Mouse (Mus musculus): ENCODE data around the gene Cdc42bpg. TPM values are rescaled to one million over a fixed set of nuclear protein-coding genes. Genes with fewer than 3 reads are reported as not detected.
"Not testable (repeated sequence)": the region's sequence is repeated elsewhere in the genome, so short reads cannot be mapped to it uniquely, and the experiment has no call there.

The Cdc42bpg gene
- polyA plus RNA-seq, 1 experiment from 2014 or later: 0.40 TPM

DNA sequence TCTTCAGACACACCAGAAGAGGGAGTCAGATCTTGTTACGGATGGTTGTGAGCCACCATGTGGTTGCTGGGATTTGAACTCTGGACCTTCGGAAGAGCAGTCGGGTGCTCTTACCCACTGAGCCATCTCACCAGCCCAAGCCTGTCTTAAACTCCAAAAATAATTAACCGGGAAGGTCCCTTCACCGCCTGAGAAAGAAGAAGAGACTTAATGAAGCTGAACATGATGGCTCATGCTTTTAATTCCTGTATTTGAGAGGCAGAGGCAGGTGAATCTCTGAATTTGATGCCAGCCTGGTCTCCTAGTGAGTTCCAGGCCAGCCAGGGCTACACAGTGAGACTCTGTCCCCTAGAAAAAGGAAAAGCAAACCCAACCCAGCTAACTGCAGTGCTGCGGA, 15.5 kb upstream of the Cdc42bpg start:
- H3K9ac ChIP-seq; H3K27ac ChIP-seq; ATAC-seq (replicated peaks); H3K4me1 ChIP-seq; H3K27me3 ChIP-seq (replicated peaks); H3K4me3 ChIP-seq; H3K9me3 ChIP-seq; H3K4me2 ChIP-seq: not testable (repeated sequence)
- 89% methylated on average over 6 of the region's 6 CpGs for WGBS
- H3K36me3 ChIP-seq (replicated peaks): peaks cover 16% of the 10 kb centered on the region; the same call in 1 of the 2 replicates

DNA sequence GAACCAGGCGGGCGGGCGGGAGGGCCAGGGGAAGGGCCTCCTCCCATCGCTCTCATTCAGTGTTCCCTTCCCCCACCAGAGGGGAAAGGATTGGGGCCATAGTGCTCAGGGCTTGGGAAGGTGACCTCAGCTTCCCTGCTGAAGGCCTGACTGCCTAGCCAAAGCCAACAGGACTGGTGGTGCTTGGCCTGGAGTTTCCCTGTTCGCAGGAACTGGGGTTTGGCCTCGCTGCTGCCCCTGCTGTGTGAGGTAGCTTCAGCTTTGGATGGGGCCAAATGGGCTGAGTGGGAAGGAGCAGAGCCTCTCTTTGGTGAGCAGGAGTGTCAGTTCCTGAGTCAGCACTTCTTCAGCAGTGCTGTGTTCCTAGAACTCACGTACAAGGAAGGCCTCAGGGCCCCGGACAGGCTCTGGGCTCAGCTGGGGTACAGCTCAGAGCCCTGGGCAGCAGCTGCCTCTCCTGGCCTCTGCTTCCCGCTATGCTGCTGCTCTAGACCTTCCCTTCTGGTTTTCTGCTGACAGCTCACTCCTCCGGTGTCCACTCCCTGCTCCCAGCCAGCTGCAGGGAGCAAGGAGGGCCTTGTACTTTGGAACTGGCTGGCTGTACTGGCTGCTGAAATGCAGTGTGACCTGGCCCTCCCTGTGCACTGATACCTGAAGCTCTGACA, 15.0 kb upstream of the Cdc42bpg start:
- Histone ChIP-seq H3K36me3 (replicated peaks) (peaks cover 22% of the 10 kb centered on the region; the same call in 1 of the 2 replicates), H3K9ac (no peak overlapping the region), H3K4me3 (no peak overlapping the region), H3K27ac (no peak overlapping the region), H3K9me3 (no peaks in the 10 kb centered on the region), H3K27me3 (replicated peaks) (no peaks in the 10 kb centered on the region), H3K4me2 (no peak overlapping the region), H3K4me1 (no peaks in the 10 kb centered on the region; the same call in 1 of the 2 replicates)
- no peak for ATAC-seq (replicated peaks)
- WGBS: 77% methylated on average over 10 of the region's 10 CpGs

GRCm38 (mm10) chr19:6292262-6292661, 14.0 kb upstream of the Cdc42bpg start:
- WGBS: 92% methylated on average over 5 of the region's 5 CpGs
- Histone ChIP-seq H3K27ac (no peak overlapping the region), H3K9ac (no peak overlapping the region), H3K4me2 (no peak overlapping the region), H3K4me3 (no peak overlapping the region), H3K4me1 (no peaks in the 10 kb centered on the region), H3K9me3 (no peaks in the 10 kb centered on the region), H3K36me3 (replicated peaks) (peaks cover 22% of the 10 kb centered on the region; the same call in 1 of the 2 replicates), H3K27me3 (replicated peaks) (no peaks in the 10 kb centered on the region)
- ATAC-seq (replicated peaks): no peak

GRCm38 (mm10) chr19:6294301-6294700, 12.0 kb upstream of the Cdc42bpg start:
- no peak overlapping the region for H3K4me2 ChIP-seq
- no peak for ATAC-seq (replicated peaks)
- no peak overlapping the region for H3K9ac ChIP-seq
- H3K4me3 ChIP-seq: no peak overlapping the region
- WGBS: 95% methylated on average over 17 of the region's 17 CpGs
- no peaks in the 10 kb centered on the region for H3K9me3 ChIP-seq
- H3K27me3 ChIP-seq (replicated peaks): no peaks in the 10 kb centered on the region
- peaks cover 33% of the 10 kb centered on the region; the same call in 1 of the 2 replicates for H3K36me3 ChIP-seq (replicated peaks)
- H3K4me1 ChIP-seq: no peaks in the 10 kb centered on the region
- no peak overlapping the region for H3K27ac ChIP-seq

- Histone ChIP-seq H3K36me3 (replicated peaks) (peaks cover 34% of the 10 kb centered on the region; the same call in 1 of the 2 replicates), H3K9ac (no peak overlapping the region), H3K9me3 (no peaks in the 10 kb centered on the region), H3K4me3 (no peak overlapping the region), H3K4me2 (no peak overlapping the region), H3K27me3 (replicated peaks) (no peaks in the 10 kb centered on the region), H3K4me1 (no peaks in the 10 kb centered on the region), H3K27ac (no peak overlapping the region)
- no peak for ATAC-seq (replicated peaks)
- WGBS: 93% methylated on average over 5 of the region's 5 CpGs
Observed at GRCm38 (mm10) chr19:6296551-6297210, 9.6 kb upstream of the Cdc42bpg start.

DNA sequence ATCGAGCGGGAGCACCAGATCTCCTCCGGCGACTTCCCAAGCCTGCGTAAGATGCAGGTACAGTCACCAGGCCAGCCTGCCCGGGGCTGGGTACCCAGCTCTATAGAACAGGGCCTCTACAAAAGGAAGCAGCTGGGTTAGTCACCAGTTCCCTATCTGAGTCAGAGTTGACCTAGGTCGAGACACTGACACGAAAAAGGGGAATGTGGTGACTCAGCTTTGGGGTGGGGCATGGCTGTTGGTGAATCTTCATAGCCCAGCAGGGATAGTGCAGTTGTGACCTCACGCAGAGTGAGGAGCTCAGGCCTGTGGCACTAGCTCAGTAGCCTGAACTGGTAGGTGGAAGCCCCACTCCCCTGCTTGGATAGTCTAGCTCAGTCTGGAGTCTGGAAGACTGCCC, 8.6 kb upstream of the Cdc42bpg start:
- Histone ChIP-seq H3K4me3 (no peak overlapping the region), H3K4me2 (no peak overlapping the region), H3K9me3 (no peaks in the 10 kb centered on the region), H3K36me3 (replicated peaks) (peaks cover 34% of the 10 kb centered on the region; the same call in 1 of the 2 replicates), H3K27ac (no peak overlapping the region), H3K9ac (no peak overlapping the region), H3K27me3 (replicated peaks) (no peaks in the 10 kb centered on the region), H3K4me1 (no peaks in the 10 kb centered on the region)
- WGBS: 93% methylated on average over 9 of the region's 9 CpGs
- no peak for ATAC-seq (replicated peaks)

DNA sequence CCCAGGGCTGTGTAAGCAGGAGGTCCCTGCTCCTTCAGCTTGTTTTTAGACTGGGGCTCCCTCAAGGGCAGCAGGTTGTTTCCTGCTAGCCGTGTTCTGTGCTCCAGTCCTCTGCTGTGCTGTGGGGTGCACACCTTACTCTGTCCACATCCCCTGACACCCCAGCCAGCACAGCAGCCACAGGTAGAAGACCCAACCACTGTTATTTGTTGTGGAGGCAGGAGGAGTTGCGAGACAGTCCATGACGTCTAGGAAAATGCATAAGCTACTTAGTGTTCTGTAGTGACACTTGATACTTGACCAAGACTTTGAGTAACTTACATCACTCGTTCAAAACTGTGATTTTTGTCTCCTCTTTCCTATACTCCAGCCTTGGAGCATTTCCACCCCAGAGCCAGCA, 7.3 kb upstream of the Cdc42bpg start:
- no peak overlapping the region for H3K9ac ChIP-seq
- no peak for ATAC-seq (replicated peaks)
- H3K27ac ChIP-seq: no peak overlapping the region
- peaks cover 30% of the 10 kb centered on the region; the same call in 1 of the 2 replicates for H3K36me3 ChIP-seq (replicated peaks)
- H3K9me3 ChIP-seq: no peaks in the 10 kb centered on the region
- 84% methylated on average over 4 of the region's 4 CpGs for WGBS
- H3K27me3 ChIP-seq (replicated peaks): no peaks in the 10 kb centered on the region
- H3K4me3 ChIP-seq: no peak overlapping the region
- H3K4me2 ChIP-seq: no peak overlapping the region
- no peaks in the 10 kb centered on the region for H3K4me1 ChIP-seq

GRCm38 (mm10) chr19:6299450-6300267, 6.6 kb upstream of the Cdc42bpg start:
- WGBS: 87% methylated on average over 7 of the region's 7 CpGs
- Histone ChIP-seq H3K4me1 (no peaks in the 10 kb centered on the region), H3K27ac (no peak overlapping the region), H3K36me3 (replicated peaks) (peaks cover 30% of the 10 kb centered on the region; the same call in 1 of the 2 replicates), H3K4me2 (no peak overlapping the region), H3K27me3 (replicated peaks) (no peaks in the 10 kb centered on the region), H3K9me3 (no peaks in the 10 kb centered on the region), H3K9ac (no peak overlapping the region), H3K4me3 (no peak overlapping the region)
- ATAC-seq (replicated peaks): no peak

- H3K9ac ChIP-seq: no peak overlapping the region
Observed at GRCm38 (mm10) chr19:6300402-6300841, 5.8 kb upstream of the Cdc42bpg start.

GRCm38 (mm10) chr19:6302114-6302513, 4.1 kb upstream of the Cdc42bpg start:
- no peaks in the 10 kb centered on the region for H3K27me3 ChIP-seq (replicated peaks)
- no peak overlapping the region for H3K27ac ChIP-seq
- 94% methylated on average over 5 of the region's 5 CpGs for WGBS

More at GRCm38 (mm10) chr19:6300402-6300841, 5.8 kb upstream of the Cdc42bpg start:
- H3K4me1 ChIP-seq: no peaks in the 10 kb centered on the region
- H3K27ac ChIP-seq: no peak overlapping the region
- no peak overlapping the region for H3K4me2 ChIP-seq
- H3K4me3 ChIP-seq: no peak overlapping the region
- no peaks in the 10 kb centered on the region for H3K27me3 ChIP-seq (replicated peaks)
- 62% methylated on average over 7 of the region's 7 CpGs for WGBS
- no peak for ATAC-seq (replicated peaks)
- H3K9me3 ChIP-seq: no peaks in the 10 kb centered on the region
- peaks cover 22% of the 10 kb centered on the region; the same call in 1 of the 2 replicates for H3K36me3 ChIP-seq (replicated peaks)

GRCm38 (mm10) chr19:6302522-6302921, 3.7 kb upstream of the Cdc42bpg start:
- Histone ChIP-seq H3K36me3 (replicated peaks) (peaks cover 15% of the 10 kb centered on the region; the same call in 1 of the 2 replicates), H3K27ac (no peak overlapping the region), H3K4me3 (no peak overlapping the region), H3K27me3 (replicated peaks) (0 out of 2 replicates have a peak, but pooled peaks cover 4% of the 10 kb centered on the region), H3K4me1 (peaks cover 4% of the 10 kb centered on the region; the same call in 1 of the 2 replicates), H3K9me3 (no peaks in the 10 kb centered on the region), H3K4me2 (no peak overlapping the region), H3K9ac (0 out of 2 replicates have a peak overlapping the region, but pooled peaks have one; percentile 0)
- ATAC-seq (replicated peaks): no peak
- WGBS: 58% methylated on average over 4 of the region's 4 CpGs

More at GRCm38 (mm10) chr19:6302114-6302513, 4.1 kb upstream of the Cdc42bpg start:
- H3K9ac ChIP-seq: 0 out of 2 replicates have a peak overlapping the region, but pooled peaks have one; percentile 0
- H3K4me2 ChIP-seq: no peak overlapping the region
- no peaks in the 10 kb centered on the region for H3K9me3 ChIP-seq
- peaks cover 4% of the 10 kb centered on the region; the same call in 1 of the 2 replicates for H3K4me1 ChIP-seq
- H3K36me3 ChIP-seq (replicated peaks): peaks cover 15% of the 10 kb centered on the region; the same call in 1 of the 2 replicates
- no peak overlapping the region for H3K4me3 ChIP-seq
- ATAC-seq (replicated peaks): no peak

DNA sequence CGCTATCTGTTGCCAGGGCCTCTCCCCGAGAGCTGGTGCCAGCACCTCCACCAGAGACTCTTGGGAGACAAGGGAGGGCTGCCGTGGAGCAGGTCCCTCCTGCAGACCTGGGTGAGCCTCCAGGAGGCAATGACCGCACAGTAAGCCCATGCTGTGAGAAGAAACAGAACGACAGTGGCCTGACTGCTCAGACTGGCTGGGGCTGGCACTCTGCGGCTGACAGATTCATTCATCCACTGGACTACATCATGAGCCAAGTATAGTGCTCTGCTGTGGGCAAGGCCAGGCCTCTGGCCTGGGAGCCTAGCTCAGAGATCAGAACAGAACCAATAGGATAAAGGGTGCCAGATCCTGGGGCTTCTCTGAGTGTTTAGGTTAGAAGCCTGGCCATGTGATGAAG, 2.4 kb upstream of the Cdc42bpg start:
- H3K27me3 ChIP-seq (replicated peaks): 0 out of 2 replicates have a peak, but pooled peaks cover 7% of the 10 kb centered on the region
- no peak; the same call in 1 of the 2 replicates for ATAC-seq (replicated peaks)
- 88% methylated on average over 6 of the region's 6 CpGs for WGBS

More for the DNA sequence above, 2.4 kb upstream of the Cdc42bpg start:
- Histone ChIP-seq H3K36me3 (replicated peaks) (peaks cover 8% of the 10 kb centered on the region; the same call in 1 of the 2 replicates), H3K9ac (no peak overlapping the region), H3K4me3 (no peak overlapping the region), H3K4me1 (peaks cover 4% of the 10 kb centered on the region; the same call in 1 of the 2 replicates), H3K27ac (no peak overlapping the region), H3K4me2 (no peak overlapping the region), H3K9me3 (no peaks in the 10 kb centered on the region)

Data from midbrain, embryonic 15.5 days (tissue).